Mouse (Mus musculus) liver, embryonic 12.5 days (tissue): ENCODE results near the gene Rab3ip. TPM values are rescaled to one million over a fixed set of nuclear protein-coding genes. Genes with fewer than 3 reads are reported as not detected.

Experiments
- ATAC-seq: fragments of 200-750 bp; cut with Nextera tagmentation; 2 replicates; pipeline ENCODE4 v1.8.0; 2017; ENCODE audit warnings: moderate number of reproducible peaks, mild to moderate bottlenecking, moderate library complexity
- H3K27ac ChIP-seq: fragments of 300-500 bp; sonication (generic); 2 replicates; pipeline ENCODE4 v1.5.1; 2016; ENCODE audit warnings: mild to moderate bottlenecking
- H3K27me3 ChIP-seq: fragments of 300-500 bp; sonication (generic); replicated peaks from 2 replicates; pipeline ENCODE4 v1.6.1; 2016; ENCODE audit warnings: mild to moderate bottlenecking, moderate library complexity
- H3K36me3 ChIP-seq: fragments of 300-500 bp; sonication (generic); 2 replicates; pipeline ENCODE4 v1.6.1; 2016; ENCODE audit warnings: mild to moderate bottlenecking, moderate library complexity
- H3K4me1 ChIP-seq: fragments of 300-500 bp; sonication (generic); 2 replicates; pipeline ENCODE4 v1.6.1; 2016
- H3K4me2 ChIP-seq: fragments of 300-500 bp; sonication (generic); 2 replicates; pipeline ENCODE4 v1.6.1; 2016; ENCODE audit warnings: mild to moderate bottlenecking, moderate library complexity
- H3K4me3 ChIP-seq: fragments of 300-500 bp; sonication (generic); 2 replicates; pipeline ENCODE4 v1.5.1; 2016; ENCODE audit warnings: mild to moderate bottlenecking, moderate library complexity
- H3K9ac ChIP-seq: fragments of 300-500 bp; sonication (generic); 2 replicates; pipeline ENCODE4 v1.6.1; 2016; ENCODE audit warnings: mild to moderate bottlenecking, moderate library complexity
- H3K9me3 ChIP-seq: fragments of 300-500 bp; sonication (generic); replicated peaks from 2 replicates; pipeline ENCODE4 v1.6.1; 2016; ENCODE audit warnings: mild to moderate bottlenecking, moderate library complexity
- WGBS: fragments of 180-500 bp; shearing (Covaris S2); methylation state at CpG from one replicate; pipeline ENCODE4 v1.1.7; 2016; ENCODE audit not compliant: insufficient replicate concordance; 5-methylcytosine and 5-hydroxymethylcytosine counted together
- polyA plus RNA-seq: library from polyadenylated mRNA; unstranded; fragments of >200 nt; fragmentation: Nextera tagmentation; extraction: Ambion mirVana; gene quantifications from 2 replicates; pipeline ENCODE4 v1.2.1, GENCODE M21; 2016

Rab3ip gene
- polyA plus RNA-seq, 1 experiment from 2014 or later = 11.7 TPM

DNA sequence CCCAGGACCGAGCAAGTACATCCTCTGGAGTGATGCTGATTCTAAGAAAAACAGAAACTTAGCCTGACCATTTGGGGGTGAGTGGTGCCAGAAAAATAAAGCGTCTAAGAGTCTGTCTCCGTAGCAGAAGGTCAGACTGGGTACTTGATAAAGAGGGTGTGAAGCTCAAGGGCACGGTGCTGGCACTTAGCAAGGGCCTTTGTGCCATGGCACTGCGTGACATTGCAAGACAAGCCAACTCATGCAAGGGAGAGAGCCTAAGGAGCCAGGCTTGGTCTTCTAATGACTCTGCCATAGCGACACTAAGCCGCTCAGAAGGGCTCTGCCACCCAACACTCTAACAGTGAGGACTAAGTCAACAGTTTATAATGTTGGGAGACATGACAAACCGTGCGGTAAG lies 28.3 kb upstream of the Rab3ip start:
- WGBS = 78% methylated on average over 9 of the region's 9 CpGs
- Histone ChIP-seq H3K4me3 (no peak overlapping the region), H3K9me3 (no peaks in the 10 kb centered on the region), H3K27me3 (no peaks in the 10 kb centered on the region), H3K36me3 (no peaks in the 10 kb centered on the region), H3K4me1 (no peaks in the 10 kb centered on the region), H3K4me2 (no peak overlapping the region), H3K9ac (no peak overlapping the region), H3K27ac (no peak overlapping the region)
- no peak for ATAC-seq

- Histone ChIP-seq H3K27ac (no peak overlapping the region), H3K9ac (no peak overlapping the region), H3K4me2 (no peak overlapping the region), H3K4me3 (no peak overlapping the region), H3K9me3 (no peaks in the 10 kb centered on the region), H3K27me3 (no peaks in the 10 kb centered on the region), H3K4me1 (no peaks in the 10 kb centered on the region), H3K36me3 (no peaks in the 10 kb centered on the region)
- no peak for ATAC-seq
- 52% methylated on average over 2 of the region's 2 CpGs for WGBS
These were observed 27.3 kb upstream of the Rab3ip start for GRCm38 (mm10) chr10:116977858-116978257.

- Histone ChIP-seq H3K9me3 (no peaks in the 10 kb centered on the region), H3K9ac (no peak overlapping the region), H3K4me1 (no peaks in the 10 kb centered on the region), H3K36me3 (no peaks in the 10 kb centered on the region), H3K4me3 (no peak overlapping the region), H3K4me2 (no peak overlapping the region), H3K27me3 (no peaks in the 10 kb centered on the region), H3K27ac (no peak overlapping the region)
- WGBS = 19% methylated on average over 4 of the region's 4 CpGs
- no peak for ATAC-seq
These were observed 26.9 kb upstream of the Rab3ip start for GRCm38 (mm10) chr10:116977455-116977854.

GRCm38 (mm10) chr10:116972509-116972908 lies 21.9 kb upstream of the Rab3ip start, which contains the start of gene Gm10271:
TSS of gene Gm10271 (minus strand) at chr10:116972609.
- H3K9ac ChIP-seq = no peak within 1 kb of the TSS
- H3K4me1 ChIP-seq = no peaks in the 10 kb centered on the region
- no peak within 1 kb of the TSS for H3K27ac ChIP-seq
- no peaks in the 10 kb centered on the region for H3K27me3 ChIP-seq
- no peak within 1 kb of the TSS for H3K4me3 ChIP-seq
- no peaks in the 10 kb centered on the region for H3K9me3 ChIP-seq
- no peaks in the 10 kb centered on the region for H3K36me3 ChIP-seq
- no peak within 1 kb of the TSS for H3K4me2 ChIP-seq
- WGBS = 81% methylated on average over 6 of the region's 6 CpGs
- no peak for ATAC-seq

DNA sequence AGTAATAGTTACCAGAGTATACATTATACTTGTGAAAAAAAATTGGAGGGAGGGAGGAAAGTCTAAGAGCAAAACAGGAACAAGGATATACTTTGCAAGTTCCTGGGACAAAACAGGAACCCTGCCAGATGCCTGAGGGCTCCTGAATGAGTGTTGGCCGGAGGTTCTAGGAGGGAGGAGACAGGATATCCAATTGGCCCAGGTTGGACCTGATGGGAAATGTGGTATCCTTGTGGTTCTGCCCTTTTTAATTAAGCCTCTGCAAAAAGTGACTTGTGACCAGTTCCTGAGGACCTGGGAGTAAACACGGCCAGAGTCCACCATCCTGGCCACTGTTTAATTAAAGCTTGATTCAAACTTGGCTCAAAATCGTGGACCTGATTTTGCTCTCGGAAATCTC lies 18.2 kb upstream of the Rab3ip start:
- H3K36me3 ChIP-seq = no peaks in the 10 kb centered on the region

GRCm38 (mm10) chr10:116966065-116966464 lies 15.5 kb upstream of the Rab3ip start:
- H3K9ac ChIP-seq = no peak overlapping the region
- H3K36me3 ChIP-seq = no peaks in the 10 kb centered on the region
- no peak overlapping the region for H3K4me3 ChIP-seq
- no peak for ATAC-seq
- 73% methylated on average over 6 of the region's 6 CpGs for WGBS
- H3K27ac ChIP-seq = no peak overlapping the region
- H3K9me3 ChIP-seq = no peaks in the 10 kb centered on the region
- H3K27me3 ChIP-seq = peaks cover 2% of the 10 kb centered on the region; the same call in 1 of the 2 replicates
- H3K4me2 ChIP-seq = no peak overlapping the region
- no peaks in the 10 kb centered on the region for H3K4me1 ChIP-seq

More for the DNA sequence above, 18.2 kb upstream of the Rab3ip start:
- Histone ChIP-seq H3K27me3 (peaks cover 2% of the 10 kb centered on the region; the same call in 1 of the 2 replicates), H3K4me2 (no peak overlapping the region), H3K4me3 (no peak overlapping the region), H3K4me1 (no peaks in the 10 kb centered on the region), H3K9ac (no peak overlapping the region), H3K27ac (no peak overlapping the region), H3K9me3 (no peaks in the 10 kb centered on the region)
- WGBS = 68% methylated on average over 4 of the region's 4 CpGs
- ATAC-seq = no peak

- no peaks in the 10 kb centered on the region for H3K9me3 ChIP-seq
- no peaks in the 10 kb centered on the region for H3K36me3 ChIP-seq
- H3K27me3 ChIP-seq = peaks cover 2% of the 10 kb centered on the region; the same call in 1 of the 2 replicates
- no peak overlapping the region for H3K27ac ChIP-seq
- H3K4me2 ChIP-seq = no peak overlapping the region
- H3K9ac ChIP-seq = no peak overlapping the region
- H3K4me1 ChIP-seq = no peaks in the 10 kb centered on the region
- H3K4me3 ChIP-seq = no peak overlapping the region
- ATAC-seq = no peak
- WGBS = 57% methylated on average over 5 of the region's 5 CpGs
These were observed 14.7 kb upstream of the Rab3ip start for GRCm38 (mm10) chr10:116965297-116965696.

DNA sequence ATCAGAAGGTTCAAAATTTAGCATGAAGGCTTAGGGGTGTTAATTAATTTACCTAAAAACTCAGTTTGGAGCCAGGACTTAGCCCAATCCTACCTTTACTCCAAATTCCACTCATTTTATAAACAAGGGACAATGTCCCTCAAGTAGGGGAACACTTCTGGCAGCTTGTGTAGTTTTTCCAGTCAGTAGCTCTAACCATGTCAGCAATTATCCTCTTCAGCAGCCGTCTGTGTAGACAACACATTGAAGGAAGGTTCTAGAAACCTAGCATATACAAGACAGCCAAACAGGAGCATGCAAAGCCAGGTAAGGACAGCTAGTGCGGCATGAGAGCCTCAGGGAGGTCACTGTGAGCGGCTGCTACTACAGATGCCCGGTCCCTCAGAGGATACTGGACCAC lies 14.0 kb upstream of the Rab3ip start:
- ATAC-seq = no peak
- Histone ChIP-seq H3K27ac (no peak overlapping the region), H3K4me3 (no peak overlapping the region), H3K9me3 (no peaks in the 10 kb centered on the region), H3K27me3 (peaks cover 2% of the 10 kb centered on the region; the same call in 1 of the 2 replicates), H3K36me3 (no peaks in the 10 kb centered on the region), H3K4me2 (no peak overlapping the region), H3K9ac (no peak overlapping the region), H3K4me1 (no peaks in the 10 kb centered on the region)
- WGBS = 71% methylated on average over 4 of the region's 4 CpGs

DNA sequence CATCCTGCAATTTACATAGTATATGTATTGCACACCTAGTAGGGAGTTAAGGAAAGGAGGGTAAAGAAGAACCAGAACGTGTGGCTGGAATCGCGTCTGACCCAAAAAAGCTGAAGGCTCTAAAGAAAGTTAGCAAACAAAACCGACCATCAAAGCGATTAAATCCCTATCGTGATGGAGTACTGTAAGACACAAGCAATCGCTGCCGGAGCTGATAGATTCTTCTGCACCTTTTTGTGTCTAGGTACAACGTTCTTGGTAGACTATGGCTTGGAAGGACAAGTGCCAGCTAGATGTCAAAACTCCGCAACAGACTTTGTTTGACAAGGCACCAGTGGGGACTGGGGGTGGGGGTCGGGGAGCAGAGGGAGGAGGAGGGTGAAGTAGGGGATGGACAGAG lies 13.5 kb upstream of the Rab3ip start:
- 71% methylated on average over 11 of the region's 11 CpGs for WGBS
- no peaks in the 10 kb centered on the region for H3K9me3 ChIP-seq
- ATAC-seq = no peak
- H3K4me3 ChIP-seq = no peak overlapping the region
- no peaks in the 10 kb centered on the region for H3K36me3 ChIP-seq
- H3K27ac ChIP-seq = no peak overlapping the region
- H3K27me3 ChIP-seq = peaks cover 2% of the 10 kb centered on the region; the same call in 1 of the 2 replicates
- H3K9ac ChIP-seq = no peak overlapping the region
- no peaks in the 10 kb centered on the region for H3K4me1 ChIP-seq
- no peak overlapping the region for H3K4me2 ChIP-seq

- no peaks in the 10 kb centered on the region for H3K4me1 ChIP-seq
- H3K4me3 ChIP-seq = no peak overlapping the region
- WGBS = 47% methylated on average over 17 of the region's 17 CpGs
- H3K27me3 ChIP-seq = peaks cover 2% of the 10 kb centered on the region; the same call in 1 of the 2 replicates
- H3K36me3 ChIP-seq = no peaks in the 10 kb centered on the region
- no peak overlapping the region for H3K4me2 ChIP-seq
- H3K9me3 ChIP-seq = no peaks in the 10 kb centered on the region
- no peak overlapping the region for H3K9ac ChIP-seq
- ATAC-seq = no peak
- no peak overlapping the region for H3K27ac ChIP-seq
These were observed 12.2 kb upstream of the Rab3ip start for GRCm38 (mm10) chr10:116962803-116963202.

DNA sequence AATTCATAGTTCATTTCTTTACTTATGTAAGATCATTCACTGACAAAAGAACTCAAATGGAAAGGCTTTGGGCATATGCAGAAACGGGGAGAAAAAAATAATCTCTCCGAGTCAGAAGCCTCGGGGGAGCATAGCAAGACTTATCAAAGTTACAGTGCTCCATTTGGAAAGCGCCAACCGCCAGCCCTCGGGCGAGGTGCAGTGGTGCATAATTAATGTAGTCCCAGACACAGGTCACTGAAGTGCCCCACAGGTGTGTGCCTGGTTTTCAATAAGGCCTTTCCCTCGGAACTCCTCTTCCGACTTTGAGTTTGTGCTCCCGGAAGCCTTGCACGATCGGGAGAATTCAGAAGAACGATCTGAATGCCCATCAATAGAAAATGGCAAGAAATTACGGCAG lies 11.6 kb upstream of the Rab3ip start:
- Histone ChIP-seq H3K4me1 (no peaks in the 10 kb centered on the region), H3K4me3 (no peak overlapping the region), H3K4me2 (no peak overlapping the region), H3K9me3 (no peaks in the 10 kb centered on the region), H3K27me3 (peaks cover 2% of the 10 kb centered on the region; the same call in 1 of the 2 replicates), H3K9ac (no peak overlapping the region), H3K36me3 (no peaks in the 10 kb centered on the region), H3K27ac (no peak overlapping the region)
- no peak for ATAC-seq
- 76% methylated on average over 14 of the region's 14 CpGs for WGBS

- no peaks in the 10 kb centered on the region for H3K27me3 ChIP-seq
- no peaks in the 10 kb centered on the region for H3K4me1 ChIP-seq
- ATAC-seq = no peak
- H3K9me3 ChIP-seq = no peaks in the 10 kb centered on the region
- H3K9ac ChIP-seq = no peak overlapping the region
- no peak overlapping the region for H3K4me2 ChIP-seq
- no peak overlapping the region for H3K4me3 ChIP-seq
- no peaks in the 10 kb centered on the region for H3K36me3 ChIP-seq
- 26% methylated on average over 5 of the region's 5 CpGs for WGBS
- no peak overlapping the region for H3K27ac ChIP-seq
These were observed 7.4 kb upstream of the Rab3ip start for GRCm38 (mm10) chr10:116957867-116958551.
